Mouse (Mus musculus) neural tube, embryonic 13.5 days (tissue): ENCODE results near the gene Gm3336. TPM values are rescaled to one million over a fixed set of nuclear protein-coding genes. Genes with fewer than 3 reads are reported as not detected.

Source experiments
- ATAC-seq: fragments of 200-750 bp; cut with Nextera tagmentation; 2 replicates; pipeline ENCODE4 v1.8.0; 2017; ENCODE audit warnings: low read depth, mild to moderate bottlenecking, moderate TSS enrichment, moderate library complexity
- H3K27ac ChIP-seq: fragments of 300-500 bp; sonication (generic); replicated peaks from 2 replicates; pipeline ENCODE4 v1.5.1; 2015; ENCODE audit warnings: moderate library complexity, mild to moderate bottlenecking, inconsistent platforms
- H3K27me3 ChIP-seq: fragments of 300-500 bp; sonication (generic); 2 replicates; pipeline ENCODE4 v1.6.1; 2015; ENCODE audit warnings: mild to moderate bottlenecking, inconsistent platforms
- H3K36me3 ChIP-seq: fragments of 300-500 bp; sonication (generic); 2 replicates; pipeline ENCODE4 v1.6.1; 2015; ENCODE audit warnings: mild to moderate bottlenecking, inconsistent platforms
- H3K4me1 ChIP-seq: fragments of 300-500 bp; sonication (generic); replicated peaks from 2 replicates; pipeline ENCODE4 v1.6.1; 2015; ENCODE audit warnings: inconsistent platforms
- H3K4me2 ChIP-seq: fragments of 300-500 bp; sonication (generic); 2 replicates; pipeline ENCODE4 v1.6.1; 2015; ENCODE audit warnings: inconsistent platforms, mild to moderate bottlenecking, moderate library complexity
- H3K4me3 ChIP-seq: fragments of 300-500 bp; sonication (generic); 2 replicates; pipeline ENCODE4 v1.5.1; 2015; ENCODE audit warnings: mild to moderate bottlenecking, inconsistent platforms
- H3K9ac ChIP-seq: fragments of 300-500 bp; sonication (generic); 2 replicates; pipeline ENCODE4 v1.6.1; 2015; ENCODE audit warnings: moderate library complexity, mild to moderate bottlenecking, inconsistent platforms
- H3K9me3 ChIP-seq: fragments of 300-500 bp; sonication (generic); 2 replicates; pipeline ENCODE4 v1.6.1; 2016; ENCODE audit warnings: inconsistent platforms
- WGBS: fragments of 180-500 bp; shearing (Covaris S2); methylation state at CpG from one replicate; pipeline ENCODE4 v1.1.7; 2015; 5-methylcytosine and 5-hydroxymethylcytosine counted together
- polyA plus RNA-seq: library from polyadenylated mRNA; unstranded; fragments of >200 nt; fragmentation: Nextera tagmentation; extraction: Ambion mirVana; gene quantifications from 2 replicates; pipeline ENCODE4 v1.2.1, GENCODE M21; 2015

Gm3336 gene
- polyA plus RNA-seq, 1 experiment from 2014 or later, result not detected

GRCm38 (mm10) chr8:70744806-70745205 is 26.5 kb downstream of the Gm3336 start:
- Histone ChIP-seq H3K4me2 (peak overlapping the region; percentile 54; the same call in 1 of the 2 replicates), H3K4me3 (no peak overlapping the region), H3K27ac (no peak overlapping the region), H3K27me3 (peaks cover 100% of the 10 kb centered on the region), H3K36me3 (no peaks in the 10 kb centered on the region), H3K4me1 (peaks cover 19% of the 10 kb centered on the region), H3K9me3 (no peaks in the 10 kb centered on the region), H3K9ac (no peak overlapping the region)
- 51% methylated on average over 11 of the region's 11 CpGs for WGBS
- ATAC-seq, result no peak

- no peak overlapping the region for H3K4me2 ChIP-seq
- H3K36me3 ChIP-seq, result no peaks in the 10 kb centered on the region
- H3K9ac ChIP-seq, result no peak overlapping the region
- peaks cover 94% of the 10 kb centered on the region for H3K27me3 ChIP-seq
- ATAC-seq, result no peak
- no peak overlapping the region for H3K4me3 ChIP-seq
- no peaks in the 10 kb centered on the region for H3K9me3 ChIP-seq
- H3K4me1 ChIP-seq, result peaks cover 19% of the 10 kb centered on the region
- WGBS, result 55% methylated on average over 19 of the region's 19 CpGs
- no peak overlapping the region for H3K27ac ChIP-seq
Measured at GRCm38 (mm10) chr8:70745691-70746220, 27.4 kb downstream of the Gm3336 start.

- peaks cover 85% of the 10 kb centered on the region for H3K27me3 ChIP-seq
- H3K27ac ChIP-seq, result no peak overlapping the region
- peaks cover 19% of the 10 kb centered on the region for H3K4me1 ChIP-seq
- H3K4me2 ChIP-seq, result no peak overlapping the region
- ATAC-seq, result no peak
- H3K36me3 ChIP-seq, result no peaks in the 10 kb centered on the region
- no peak overlapping the region for H3K9ac ChIP-seq
- no peak overlapping the region for H3K4me3 ChIP-seq
- no peaks in the 10 kb centered on the region for H3K9me3 ChIP-seq
- WGBS, result 77% methylated on average over 9 of the region's 9 CpGs
Measured at GRCm38 (mm10) chr8:70746676-70747075, 28.3 kb downstream of the Gm3336 start.

GRCm38 (mm10) chr8:70747211-70747890 is 29.0 kb downstream of the Gm3336 start:
- no peak for ATAC-seq
- 85% methylated on average over 18 of the region's 18 CpGs for WGBS

GRCm38 (mm10) chr8:70748246-70749096 is 30.1 kb downstream of the Gm3336 start:
- Histone ChIP-seq H3K4me1 (peaks cover 20% of the 10 kb centered on the region), H3K36me3 (no peaks in the 10 kb centered on the region), H3K4me2 (no peak overlapping the region), H3K27ac (no peak overlapping the region), H3K27me3 (peaks cover 67% of the 10 kb centered on the region), H3K4me3 (no peak overlapping the region), H3K9me3 (no peaks in the 10 kb centered on the region), H3K9ac (no peak overlapping the region)
- no peak for ATAC-seq
- WGBS, result 86% methylated on average over 23 of the region's 23 CpGs

More at GRCm38 (mm10) chr8:70747211-70747890, 29.0 kb downstream of the Gm3336 start:
- no peak overlapping the region for H3K4me3 ChIP-seq
- H3K4me1 ChIP-seq, result peaks cover 19% of the 10 kb centered on the region
- no peaks in the 10 kb centered on the region for H3K9me3 ChIP-seq
- H3K9ac ChIP-seq, result no peak overlapping the region
- H3K36me3 ChIP-seq, result no peaks in the 10 kb centered on the region
- peaks cover 78% of the 10 kb centered on the region for H3K27me3 ChIP-seq
- H3K27ac ChIP-seq, result no peak overlapping the region
- no peak overlapping the region for H3K4me2 ChIP-seq

GRCm38 (mm10) chr8:70749097-70749674 is 30.8 kb downstream of the Gm3336 start:
- Histone ChIP-seq H3K27ac (no peak overlapping the region), H3K36me3 (no peaks in the 10 kb centered on the region), H3K4me1 (peaks cover 13% of the 10 kb centered on the region), H3K9me3 (no peaks in the 10 kb centered on the region), H3K9ac (no peak overlapping the region), H3K4me2 (no peak overlapping the region), H3K4me3 (no peak overlapping the region), H3K27me3 (peaks cover 60% of the 10 kb centered on the region)
- no peak for ATAC-seq
- 84% methylated on average over 19 of the region's 19 CpGs for WGBS

- no peak for ATAC-seq
- H3K9me3 ChIP-seq, result no peaks in the 10 kb centered on the region
- H3K4me1 ChIP-seq, result peaks cover 13% of the 10 kb centered on the region
- no peak overlapping the region for H3K9ac ChIP-seq
- H3K27me3 ChIP-seq, result peaks cover 50% of the 10 kb centered on the region
- 87% methylated on average over 13 of the region's 13 CpGs for WGBS
- no peak overlapping the region for H3K27ac ChIP-seq
- H3K36me3 ChIP-seq, result no peaks in the 10 kb centered on the region
- H3K4me3 ChIP-seq, result no peak overlapping the region
- no peak overlapping the region for H3K4me2 ChIP-seq
Measured at GRCm38 (mm10) chr8:70750128-70750680, 31.9 kb downstream of the Gm3336 start.

- Histone ChIP-seq H3K4me1 (peaks cover 32% of the 10 kb centered on the region), H3K9me3 (no peaks in the 10 kb centered on the region), H3K4me2 (no peak overlapping the region), H3K36me3 (peaks cover 14% of the 10 kb centered on the region), H3K9ac (no peak overlapping the region), H3K27ac (peak overlapping the region; percentile 24; the same call in 1 of the 2 replicates), H3K4me3 (no peak overlapping the region), H3K27me3 (peaks cover 30% of the 10 kb centered on the region)
- WGBS, result 31% methylated on average over 11 of the region's 11 CpGs
- ATAC-seq, result no peak
Measured at GRCm38 (mm10) chr8:70752000-70752764, 33.8 kb downstream of the Gm3336 start.

GRCm38 (mm10) chr8:70753151-70753550 is 34.8 kb downstream of the Gm3336 start:
- Histone ChIP-seq H3K9me3 (no peaks in the 10 kb centered on the region), H3K4me1 (peaks cover 42% of the 10 kb centered on the region), H3K9ac (no peak overlapping the region), H3K27ac (peak overlapping the region; percentile 68), H3K4me2 (peak overlapping the region; percentile 22), H3K4me3 (no peak overlapping the region), H3K36me3 (peaks cover 24% of the 10 kb centered on the region), H3K27me3 (peaks cover 20% of the 10 kb centered on the region)
- no peak for ATAC-seq
- WGBS, result 31% methylated on average over 21 of the region's 21 CpGs

GRCm38 (mm10) chr8:70754043-70754870 is 35.9 kb downstream of the Gm3336 start, which contains the start of gene Rab3a:
TSS of gene Rab3a (plus strand) at chr8:70754679.
- peak within 1 kb of the TSS; percentile 94 for H3K9ac ChIP-seq
- H3K36me3 ChIP-seq, result peaks cover 32% of the 10 kb centered on the region
- ATAC-seq, result peak; percentile 97
- H3K4me2 ChIP-seq, result peak within 1 kb of the TSS; percentile 93
- H3K4me1 ChIP-seq, result peaks cover 53% of the 10 kb centered on the region
- no peaks in the 10 kb centered on the region for H3K9me3 ChIP-seq
- H3K4me3 ChIP-seq, result peak within 1 kb of the TSS; percentile 83
- H3K27ac ChIP-seq, result peak within 1 kb of the TSS; percentile 98
- 8% methylated on average over 37 of the region's 37 CpGs for WGBS
- H3K27me3 ChIP-seq, result peaks cover 9% of the 10 kb centered on the region
